Comparison of ENCODE assay signal across 8 mouse cellular contexts in the genomic region with DNA sequence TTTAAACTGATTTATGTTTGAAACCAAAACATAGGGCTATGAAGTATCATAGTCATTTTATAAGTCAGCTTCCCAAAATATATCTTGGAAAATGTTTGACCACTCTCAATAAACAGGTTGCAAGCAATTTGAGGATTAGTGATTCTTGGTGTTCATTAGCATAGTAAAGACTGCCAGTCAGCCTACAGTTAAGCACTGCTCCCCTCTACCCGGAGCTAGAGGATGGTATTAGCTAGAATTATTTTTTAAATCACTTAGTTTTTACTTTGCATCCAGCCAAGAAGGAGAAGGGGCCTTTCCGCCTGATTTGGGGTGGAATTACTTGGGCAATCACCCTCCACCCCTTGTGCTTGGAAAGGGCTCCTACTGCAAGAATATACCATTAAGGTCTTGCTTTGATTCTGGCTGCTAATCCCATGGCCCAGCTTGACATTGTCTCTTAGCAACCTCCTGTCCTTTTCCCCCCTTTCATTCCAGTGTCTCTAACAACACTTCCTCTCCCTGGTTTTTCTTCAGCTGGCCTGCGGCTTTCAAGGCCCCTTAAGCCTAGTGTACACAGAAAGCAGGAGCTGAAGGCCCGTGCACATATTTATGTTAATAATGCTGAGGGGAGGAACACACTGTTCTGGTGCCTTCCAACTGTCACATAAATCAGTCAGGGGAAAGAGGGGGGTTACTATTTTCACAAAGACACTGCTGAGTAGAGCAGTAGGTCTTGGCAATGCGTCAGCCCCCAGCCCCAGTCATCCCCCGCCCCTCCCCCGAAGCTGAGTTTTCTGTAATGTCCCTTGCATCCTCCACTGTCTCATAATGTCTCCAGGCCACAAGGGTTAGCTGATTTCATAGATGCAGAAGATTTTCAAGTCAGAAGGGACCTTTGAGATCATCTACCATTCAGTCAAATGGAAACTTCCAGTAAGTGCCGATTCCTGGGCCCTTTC.
DNase-seq lines count a peak whose midpoint lies in the region; ATAC-seq and TF ChIP-seq lines count a peak whose summit lies in the region.

No protein-coding gene starts in this region.

- H3K4me1 ChIP-seq in kidney, adult 2 months (ENCODE audit: control insufficient read depth, insufficient read depth, low read length) = no peaks in the 10 kb centered on the region
- H3K4me1 ChIP-seq in midbrain, embryonic 12.5 days = peaks cover 16% of the 10 kb centered on the region

- peak; percentile 50 for DNase-seq in adrenal gland, postnatal 14 days
- peak; percentile 40 for DNase-seq in embryo, embryonic 9.5 days (ENCODE audit: extremely low spot score)
- DNase-seq in kidney, adult 2 months = peak; percentile 41
- DNase-seq in right cerebral cortex, postnatal 36 days (ENCODE audit: low spot score in 2 of 2) = no peak
- no peak for DNase-seq in spleen, postnatal 14 days (ENCODE audit: low spot score in 2 of 2)
- DNase-seq in spleen, postnatal 36 days (ENCODE audit: low spot score in 2 of 2) = no peak

- WGBS in kidney, adult 2 months = 43% methylated on average over 8 of the region's 8 CpGs
- WGBS in midbrain, embryonic 12.5 days = 13% methylated on average over 8 of the region's 8 CpGs

- peak; percentile 95 for ATAC-seq in midbrain, embryonic 12.5 days (ENCODE audit: low FRiP score, low read depth)
- no peak for ATAC-seq in monocyte, adult 5-6 weeks (replicated peaks; ENCODE audit: insufficient number of reproducible peaks, low FRiP score, low TSS enrichment, poor library complexity, severe bottlenecking)

- H3K4me3 ChIP-seq in kidney, adult 2 months (ENCODE audit: insufficient read depth, low read depth, low read length) = no peak overlapping the region
- no peak overlapping the region for H3K4me3 ChIP-seq in midbrain, embryonic 12.5 days

- no peak overlapping the region for H3K9ac ChIP-seq in midbrain, embryonic 12.5 days (replicated peaks)

- no peaks in the 10 kb centered on the region for H3K27me3 ChIP-seq in kidney, adult 2 months (replicated peaks; ENCODE audit: control insufficient read depth, insufficient read depth, low read length)
- H3K27me3 ChIP-seq in midbrain, embryonic 12.5 days = peaks cover 48% of the 10 kb centered on the region

- no peak for TF ChIP-seq POLR2A in kidney, adult 2 months (IDR thresholded peaks at IDR 0.05; ENCODE audit: low read depth, low read length)

- H3K27ac ChIP-seq in kidney, adult 2 months (ENCODE audit: insufficient read depth, low read depth, low read length) = no peak overlapping the region
- H3K27ac ChIP-seq in midbrain, embryonic 12.5 days (replicated peaks) = peak overlapping the region; percentile 66

- H3K9me3 ChIP-seq in midbrain, embryonic 12.5 days = no peaks in the 10 kb centered on the region

- TF ChIP-seq CTCF in kidney, adult 2 months (conservative IDR thresholded peaks at IDR 0.05; ENCODE audit: insufficient read depth, insufficient read length, low read depth, low read length) = no peak

- H3K4me2 ChIP-seq in midbrain, embryonic 12.5 days (replicated peaks) = 0 out of 2 replicates have a peak overlapping the region, but pooled peaks have one; percentile 11

- no peaks in the 10 kb centered on the region for H3K36me3 ChIP-seq in kidney, adult 2 months (ENCODE audit: control insufficient read depth, insufficient read depth, low read length)
- no peaks in the 10 kb centered on the region for H3K36me3 ChIP-seq in midbrain, embryonic 12.5 days

Comparison
In these comparisons a context has a peak if more than half of its experiments do, and no peak if none do; other contexts are left out.
1. DNase-seq: peak in adrenal gland, postnatal 14 days (single experiment), embryo, embryonic 9.5 days (single experiment) and kidney, adult 2 months (single experiment); none in right cerebral cortex, postnatal 36 days (0 of 2), spleen, postnatal 14 days (0 of 2) and spleen, postnatal 36 days (0 of 2).